Mouse (Mus musculus) midbrain, embryonic 10.5 days (tissue): ENCODE results near the gene Srsf5. TPM values are rescaled to one million over a fixed set of nuclear protein-coding genes. Genes with fewer than 3 reads are reported as not detected.
"Not testable (repeated sequence)": the region's sequence is repeated elsewhere in the genome, so short reads cannot be mapped to it uniquely, and the experiment has no call there.

Experiments used
- DNase-seq: peaks from one replicate; pipeline ENCODE4 v3.0.0-alpha.2; 2017; ENCODE audit warnings: low spot score
- H3K27ac ChIP-seq: fragments of 300-500 bp; sonication (generic); replicated peaks from 2 replicates; pipeline ENCODE4 v1.5.1; 2016; ENCODE audit warnings: mild to moderate bottlenecking
- H3K27me3 ChIP-seq: fragments of 300-500 bp; sonication (generic); 2 replicates; pipeline ENCODE4 v1.6.1; 2016; ENCODE audit warnings: low read depth, mild to moderate bottlenecking; ENCODE audit not compliant: poor library complexity, severe bottlenecking
- H3K36me3 ChIP-seq: fragments of 300-500 bp; sonication (generic); 2 replicates; pipeline ENCODE4 v1.6.1; 2016; ENCODE audit warnings: mild to moderate bottlenecking, moderate library complexity
- H3K4me1 ChIP-seq: fragments of 300-500 bp; sonication (generic); 2 replicates; pipeline ENCODE4 v1.6.1; 2016
- H3K4me3 ChIP-seq: fragments of 300-500 bp; sonication (generic); 2 replicates; pipeline ENCODE4 v1.5.1; 2016; ENCODE audit warnings: mild to moderate bottlenecking, moderate library complexity
- H3K9me3 ChIP-seq: fragments of 300-500 bp; sonication (generic); replicated peaks from 2 replicates; pipeline ENCODE4 v1.6.1; 2016; ENCODE audit warnings: mild to moderate bottlenecking
- WGBS: fragments of 180-500 bp; shearing (Covaris S2); methylation state at CpG from one replicate; pipeline ENCODE4 v1.1.7; 2016; 5-methylcytosine and 5-hydroxymethylcytosine counted together
- polyA plus RNA-seq: library from polyadenylated mRNA; unstranded; fragments of >200 nt; fragmentation: Nextera tagmentation; extraction: Ambion mirVana; gene quantifications from 2 replicates; pipeline ENCODE4 v1.2.1, GENCODE M21; 2016

Gene Srsf5
- polyA plus RNA-seq, 1 experiment from 2014 or later, result 505 TPM

DNA sequence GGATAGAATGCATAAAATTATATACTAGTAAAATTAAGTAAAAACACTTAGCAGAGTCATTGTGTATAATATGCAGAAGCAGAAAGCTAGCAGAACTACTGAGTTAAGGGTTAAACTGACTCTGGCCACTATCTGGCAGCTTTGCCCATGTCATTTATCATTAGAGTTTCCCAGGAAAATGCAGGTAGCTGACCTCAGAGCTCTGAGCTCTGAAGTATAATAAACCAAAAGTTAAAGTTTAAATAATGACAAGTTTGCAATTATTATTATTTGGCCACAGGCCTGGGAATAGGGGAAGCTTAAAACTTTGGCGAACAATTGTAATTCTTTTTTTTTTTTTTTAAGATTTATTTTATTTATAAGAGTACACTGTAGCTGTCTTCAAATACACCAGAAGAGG is 12.4 kb upstream of the Srsf5 start:
- Histone ChIP-seq H3K27me3 (no peaks in the 10 kb centered on the region), H3K4me1 (no peaks in the 10 kb centered on the region), H3K27ac (no peak overlapping the region), H3K9me3 (no peaks in the 10 kb centered on the region), H3K36me3 (no peaks in the 10 kb centered on the region), H3K4me3 (no peak overlapping the region)
- no peak for DNase-seq
- 98% methylated on average over 1 of the region's 1 CpGs for WGBS

DNA sequence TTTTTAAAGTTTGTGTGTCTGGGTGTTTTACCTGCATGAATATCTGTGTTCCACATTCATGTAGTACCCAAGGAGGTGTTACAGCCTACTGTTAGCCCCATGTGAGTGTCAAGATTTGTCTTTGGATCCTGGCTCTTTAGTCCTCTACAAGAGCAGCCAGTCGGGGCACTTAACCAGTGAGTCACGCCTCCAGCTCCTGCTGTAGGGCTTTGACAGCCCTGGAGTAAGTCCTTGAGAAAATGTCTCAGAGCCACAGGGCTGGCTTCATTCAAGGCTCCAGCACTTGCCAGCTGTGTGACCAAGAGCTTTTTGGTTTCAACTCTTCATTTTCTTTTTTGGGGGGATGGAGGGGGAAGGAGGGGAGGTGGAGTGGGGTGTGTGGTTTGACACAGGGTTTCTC is 8.6 kb upstream of the Srsf5 start:
- Histone ChIP-seq H3K36me3 (no peaks in the 10 kb centered on the region), H3K27me3 (no peaks in the 10 kb centered on the region), H3K27ac (no peak overlapping the region), H3K4me1 (no peaks in the 10 kb centered on the region), H3K9me3 (no peaks in the 10 kb centered on the region), H3K4me3 (no peak overlapping the region)
- WGBS, result 80% methylated on average over 2 of the region's 2 CpGs
- no peak for DNase-seq

DNA sequence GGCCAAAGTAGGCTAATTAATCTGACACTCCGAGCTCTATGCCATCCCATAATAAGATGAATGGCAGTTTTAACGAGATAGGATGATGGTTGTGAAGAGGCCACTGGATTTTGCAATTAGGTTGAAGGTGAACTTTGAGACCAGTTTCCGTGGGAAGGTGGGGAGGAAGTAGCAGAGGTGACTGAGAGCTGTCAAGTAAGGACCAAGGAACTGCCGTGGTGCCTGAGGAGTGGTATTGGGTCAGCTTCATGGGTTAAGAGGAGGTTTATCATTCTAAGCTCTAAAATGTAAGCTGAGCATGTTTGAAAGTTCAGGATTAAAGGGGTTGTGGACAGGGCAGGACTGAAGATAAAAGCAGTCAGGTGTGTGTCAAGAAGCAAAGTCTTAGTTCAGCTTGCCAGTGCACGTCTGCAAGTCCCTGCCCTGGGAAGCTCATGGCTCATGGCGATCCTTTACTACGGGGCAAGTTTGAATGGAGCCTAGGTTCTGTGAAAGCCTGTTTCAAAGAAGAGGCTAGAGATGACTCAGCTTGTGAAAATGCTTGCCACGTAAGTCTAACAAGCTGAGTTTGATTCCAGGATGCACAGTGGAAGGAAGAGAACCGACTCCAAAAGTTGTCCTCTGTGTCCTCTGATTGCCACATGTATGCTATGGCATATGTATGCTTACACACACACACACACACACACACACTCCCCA is 7.8 kb upstream of the Srsf5 start:
- Histone ChIP-seq H3K9me3 (no peaks in the 10 kb centered on the region), H3K27ac (no peak overlapping the region), H3K27me3 (no peaks in the 10 kb centered on the region), H3K36me3 (no peaks in the 10 kb centered on the region), H3K4me1 (no peaks in the 10 kb centered on the region), H3K4me3 (no peak overlapping the region)
- WGBS, result 84% methylated on average over 9 of the region's 9 CpGs
- DNase-seq, result no peak

DNA sequence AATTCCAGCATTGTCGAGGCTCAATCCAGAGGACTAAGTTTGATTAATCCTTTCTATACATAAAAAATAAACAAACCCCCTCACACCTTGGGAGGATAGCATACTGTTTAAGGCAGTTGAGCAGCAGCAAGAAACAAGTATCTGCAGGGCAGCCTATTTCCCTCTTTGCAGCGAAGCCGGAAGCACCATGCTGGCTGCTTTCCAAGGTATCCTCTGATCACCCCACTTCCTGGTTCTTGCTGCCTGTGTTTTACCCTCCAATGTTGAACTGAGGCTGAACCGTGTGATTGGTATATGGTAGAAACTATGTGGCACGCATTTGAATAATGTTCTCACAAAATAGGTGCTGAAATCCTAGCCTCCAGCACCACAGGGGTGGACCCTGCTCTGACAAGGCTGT is 6.7 kb upstream of the Srsf5 start:
- no peak overlapping the region for H3K27ac ChIP-seq
- no peaks in the 10 kb centered on the region for H3K27me3 ChIP-seq
- no peaks in the 10 kb centered on the region for H3K9me3 ChIP-seq
- H3K4me3 ChIP-seq, result no peak overlapping the region
- 82% methylated on average over 5 of the region's 5 CpGs for WGBS
- no peak for DNase-seq
- H3K4me1 ChIP-seq, result no peaks in the 10 kb centered on the region
- no peaks in the 10 kb centered on the region for H3K36me3 ChIP-seq

DNA sequence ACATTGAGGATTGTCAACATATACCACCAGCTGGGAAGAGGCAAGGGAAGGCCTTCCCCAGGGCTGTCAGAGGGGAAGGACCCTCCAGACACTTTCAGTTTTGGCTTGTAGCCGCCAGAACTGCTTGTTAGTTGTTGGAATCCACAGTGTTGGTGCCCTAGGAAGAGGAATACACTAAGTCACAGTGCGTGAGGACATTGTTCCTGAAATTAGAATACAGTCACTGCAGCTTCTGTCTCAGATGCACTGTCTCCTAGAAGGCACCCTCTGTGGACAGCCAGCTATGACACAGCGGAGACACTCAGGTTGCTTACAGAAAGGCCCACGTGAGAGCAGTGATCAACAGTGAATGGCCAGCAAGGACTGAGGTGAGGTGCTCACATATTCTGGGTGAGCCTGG is 6.1 kb upstream of the Srsf5 start:
- WGBS, result 82% methylated on average over 4 of the region's 4 CpGs
- Histone ChIP-seq H3K27ac (no peak overlapping the region), H3K9me3 (no peaks in the 10 kb centered on the region), H3K36me3 (no peaks in the 10 kb centered on the region), H3K4me1 (no peaks in the 10 kb centered on the region), H3K27me3 (no peaks in the 10 kb centered on the region), H3K4me3 (no peak overlapping the region)
- DNase-seq, result no peak

DNA sequence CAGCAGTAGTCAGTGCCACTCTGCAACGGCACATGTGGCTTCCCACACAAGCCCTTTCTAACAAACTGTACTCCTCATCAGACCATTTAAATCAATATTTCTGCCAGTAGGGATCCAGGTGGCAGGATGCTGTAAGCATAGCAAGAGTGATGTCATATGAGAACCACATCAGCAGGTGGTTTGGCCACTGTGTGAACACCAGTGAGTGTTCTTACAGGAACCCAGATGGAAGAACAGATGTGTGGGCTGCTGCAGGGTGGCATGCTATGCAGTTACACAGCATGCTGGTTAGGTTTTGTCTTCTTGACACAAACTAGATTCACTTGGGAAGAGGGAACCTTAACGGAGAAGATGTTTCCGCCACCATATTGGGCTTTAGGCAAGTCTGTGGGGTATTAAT is 3.4 kb upstream of the Srsf5 start:
- WGBS, result 96% methylated on average over 3 of the region's 3 CpGs
- Histone ChIP-seq H3K27ac (no peak overlapping the region), H3K4me1 (peaks cover 6% of the 10 kb centered on the region), H3K4me3 (no peak overlapping the region), H3K27me3 (no peaks in the 10 kb centered on the region), H3K9me3 (no peaks in the 10 kb centered on the region), H3K36me3 (peaks cover 6% of the 10 kb centered on the region)
- no peak for DNase-seq

DNA sequence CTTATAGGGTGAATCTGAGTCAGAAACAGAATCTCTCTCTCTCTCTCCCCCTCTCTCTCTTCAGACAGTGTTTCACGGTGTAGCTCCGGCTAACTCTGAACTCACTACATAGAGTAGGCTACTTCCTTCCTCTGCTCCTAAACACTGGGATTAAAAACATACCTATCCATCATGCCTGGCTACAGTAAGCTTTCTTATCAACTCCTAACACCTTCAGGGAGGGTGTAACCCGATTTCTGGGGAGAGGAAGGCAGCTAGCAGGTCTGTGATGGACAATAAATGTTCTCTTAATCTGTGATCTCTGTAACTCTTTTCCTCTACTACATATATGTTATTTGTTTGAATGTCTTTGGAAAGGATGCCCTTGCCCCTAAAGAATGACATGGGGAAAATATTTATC is 1.9 kb upstream of the Srsf5 start:
- Histone ChIP-seq H3K27ac (no peak overlapping the region), H3K4me1 (peaks cover 11% of the 10 kb centered on the region), H3K4me3 (no peak overlapping the region), H3K9me3 (no peaks in the 10 kb centered on the region), H3K27me3 (no peaks in the 10 kb centered on the region), H3K36me3 (peaks cover 21% of the 10 kb centered on the region)
- DNase-seq, result no peak
- 87% methylated on average over 3 of the region's 3 CpGs for WGBS

DNA sequence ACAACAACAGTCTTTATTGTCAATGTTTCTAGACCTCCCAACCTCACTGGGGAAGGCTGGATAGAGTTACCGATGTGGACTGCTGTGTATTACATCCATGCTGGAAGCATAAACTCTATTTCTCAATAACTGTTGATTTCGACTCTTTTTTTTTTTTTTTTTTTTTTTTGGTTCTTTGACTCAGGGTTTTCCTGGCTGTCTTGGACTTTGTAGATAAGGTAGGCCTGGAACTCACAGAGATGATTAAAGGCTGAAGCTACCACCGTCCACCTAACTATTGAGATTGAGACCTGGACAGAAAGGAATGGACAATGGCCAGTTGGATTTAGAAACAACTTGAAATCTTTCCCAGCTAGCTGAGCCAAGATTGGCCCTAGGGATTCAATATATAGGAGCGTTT is 1.1 kb upstream of the Srsf5 start:
- Histone ChIP-seq H3K4me1 (peaks cover 11% of the 10 kb centered on the region), H3K36me3 (peaks cover 29% of the 10 kb centered on the region), H3K9me3 (no peaks in the 10 kb centered on the region), H3K27ac (no peak overlapping the region), H3K4me3 (no peak overlapping the region), H3K27me3 (no peaks in the 10 kb centered on the region)
- no peak for DNase-seq
- 98% methylated on average over 4 of the region's 4 CpGs for WGBS

DNA sequence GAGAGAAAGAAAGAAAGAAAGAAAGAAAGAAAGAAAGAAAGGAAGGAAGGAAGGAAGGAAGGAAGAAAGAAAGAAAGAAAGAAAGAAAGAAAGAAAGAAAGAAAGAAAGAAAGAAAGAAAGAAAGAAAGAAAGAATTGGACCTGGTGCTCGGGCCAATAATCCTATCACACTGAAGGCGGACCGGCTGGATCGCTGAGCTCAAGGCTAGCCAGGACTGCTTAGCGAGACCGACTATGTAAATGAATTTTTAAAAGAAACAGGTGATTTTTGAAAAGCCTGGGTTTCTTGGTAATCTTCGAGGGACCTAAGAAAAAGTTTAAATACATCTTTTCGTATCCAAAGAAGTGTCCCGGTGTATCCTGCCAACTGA is 356 bp upstream of the Srsf5 start:
- not testable (repeated sequence) for DNase-seq, H3K9me3 ChIP-seq, H3K27me3 ChIP-seq
- peaks cover 36% of the 10 kb centered on the region for H3K36me3 ChIP-seq
- H3K4me3 ChIP-seq, result peak overlapping the region; percentile 100
- H3K4me1 ChIP-seq, result peaks cover 11% of the 10 kb centered on the region
- WGBS, result 1% methylated on average over 9 of the region's 9 CpGs
- peak overlapping the region; percentile 97 for H3K27ac ChIP-seq

DNA sequence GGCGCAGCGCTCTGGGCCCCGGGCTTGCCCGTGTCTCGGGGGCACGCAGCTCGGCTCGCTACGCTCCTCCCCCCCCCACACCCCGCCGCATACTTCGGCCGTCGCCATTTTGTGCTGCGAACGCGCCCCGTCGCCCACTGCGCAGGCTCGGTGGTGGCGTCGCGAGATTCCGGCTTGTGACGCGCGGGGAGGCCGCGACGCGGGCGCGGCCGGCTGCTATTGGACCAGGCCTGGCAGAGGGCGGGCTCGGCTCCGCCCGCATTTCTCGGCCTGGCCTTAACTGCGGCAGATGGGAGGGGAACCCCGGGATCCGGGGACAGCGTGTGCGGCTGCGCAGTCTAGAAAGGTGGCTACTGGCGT is 672 bp downstream of the Srsf5 start:
- DNase-seq, result peak; percentile 96
- under 1% methylated on average over 46 of the region's 47 CpGs for WGBS
- Histone ChIP-seq H3K36me3 (peaks cover 45% of the 10 kb centered on the region), H3K4me1 (peaks cover 11% of the 10 kb centered on the region), H3K4me3 (peak overlapping the region; percentile 100), H3K27me3 (no peaks in the 10 kb centered on the region), H3K9me3 (no peaks in the 10 kb centered on the region), H3K27ac (peak overlapping the region; percentile 97)

DNA sequence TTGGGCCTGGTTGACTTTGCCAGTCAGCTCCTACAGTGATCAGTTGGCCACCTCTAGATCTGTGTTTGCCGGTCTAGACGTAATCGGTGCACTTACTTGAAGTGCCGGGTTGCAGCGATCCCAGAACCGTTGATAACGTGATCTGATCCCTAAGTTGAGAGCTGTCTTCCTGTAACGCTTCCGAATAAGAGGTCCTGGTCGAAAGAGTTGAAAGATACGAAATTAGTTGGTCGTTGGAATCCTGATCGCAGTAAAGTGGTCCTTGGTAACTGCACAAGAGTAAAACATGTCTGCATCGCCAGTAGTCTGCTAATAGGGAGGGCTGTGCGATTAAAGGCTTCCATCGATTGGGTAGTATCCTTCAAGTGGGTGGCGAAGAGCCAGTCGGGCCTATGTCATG is 2.9 kb downstream of the Srsf5 start:
- DNase-seq, result no peak
- Histone ChIP-seq H3K27me3 (no peaks in the 10 kb centered on the region), H3K4me3 (no peak overlapping the region), H3K9me3 (no peaks in the 10 kb centered on the region), H3K36me3 (peaks cover 67% of the 10 kb centered on the region), H3K4me1 (peaks cover 11% of the 10 kb centered on the region), H3K27ac (no peak overlapping the region)
- 95% methylated on average over 18 of the region's 18 CpGs for WGBS

DNA sequence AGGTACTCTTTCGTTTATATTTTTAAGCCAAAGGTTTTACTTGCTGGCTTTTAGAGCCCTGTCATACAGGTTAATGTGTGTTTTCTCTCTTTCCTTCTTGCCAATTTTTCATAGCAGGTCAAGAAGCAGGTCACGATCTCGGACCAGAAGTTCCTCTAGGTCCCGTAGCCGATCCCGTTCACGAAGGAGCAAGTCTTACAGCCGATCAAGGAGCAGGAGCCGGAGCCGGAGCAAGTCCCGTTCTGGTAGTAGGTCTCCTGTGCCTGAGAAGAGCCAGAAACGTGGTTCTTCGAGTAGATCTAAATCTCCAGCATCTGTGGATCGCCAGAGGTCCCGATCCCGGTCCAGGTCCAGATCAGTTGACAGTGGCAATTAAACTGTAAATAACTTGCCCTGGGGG is 4.3 kb downstream of the Srsf5 start:
- WGBS, result 94% methylated on average over 16 of the region's 16 CpGs
- not testable (repeated sequence) for H3K27me3 ChIP-seq, H3K9me3 ChIP-seq, H3K4me3 ChIP-seq, H3K27ac ChIP-seq, DNase-seq
- H3K36me3 ChIP-seq, result peaks cover 81% of the 10 kb centered on the region
- H3K4me1 ChIP-seq, result peaks cover 11% of the 10 kb centered on the region

DNA sequence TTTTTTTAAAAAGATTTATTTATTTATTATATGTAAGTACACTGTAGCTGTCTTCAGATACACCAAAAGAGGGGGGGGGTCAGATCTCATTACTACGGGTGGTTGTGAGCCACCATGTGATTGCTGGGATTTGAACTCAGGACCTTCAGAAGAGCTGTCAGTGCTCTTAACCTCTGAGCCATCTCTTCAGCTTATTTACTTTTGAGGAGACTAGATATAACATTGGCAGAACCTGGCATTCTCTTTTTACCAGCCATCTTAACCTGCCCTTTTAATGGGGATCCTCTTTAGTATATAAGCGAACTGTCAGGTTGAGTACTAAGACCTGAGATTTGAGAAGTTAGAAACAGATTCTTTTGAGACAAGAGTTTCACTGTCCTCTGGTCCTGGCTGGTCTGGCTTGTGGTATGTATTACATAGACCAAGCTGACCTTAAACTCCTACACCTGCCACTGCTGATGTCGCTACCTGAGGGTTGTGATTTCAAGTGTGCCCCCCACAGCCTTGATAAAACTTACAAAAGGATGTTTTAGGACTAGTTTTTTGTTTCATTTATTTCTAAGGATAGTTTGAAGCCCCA is 6.4 kb downstream of the Srsf5 start:
- Histone ChIP-seq H3K27ac (no peak overlapping the region), H3K36me3 (peaks cover 99% of the 10 kb centered on the region), H3K4me1 (peaks cover 7% of the 10 kb centered on the region), H3K4me3 (no peak overlapping the region), H3K27me3 (no peaks in the 10 kb centered on the region), H3K9me3 (no peaks in the 10 kb centered on the region)
- no peak for DNase-seq
- WGBS, result 95% methylated on average over 3 of the region's 3 CpGs

DNA sequence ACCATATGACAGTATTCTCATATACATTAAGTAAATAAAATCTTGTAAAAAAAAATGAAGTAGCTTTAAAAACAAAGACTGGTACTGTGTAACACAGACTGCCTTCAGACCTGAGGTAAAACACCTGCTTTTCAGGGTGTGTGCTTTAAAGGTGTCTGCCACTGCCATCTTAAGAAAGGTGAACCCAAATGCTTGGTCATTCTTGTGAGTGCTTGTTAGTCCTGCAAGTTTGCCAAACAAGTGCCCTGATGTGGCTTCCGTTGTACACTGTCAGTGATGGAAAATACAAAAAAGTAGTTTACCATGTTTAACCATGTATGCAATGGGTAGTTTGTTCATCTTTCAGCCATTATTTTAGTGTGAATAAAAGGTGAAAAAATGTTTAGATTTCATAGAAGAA is 7.2 kb downstream of the Srsf5 start:
- WGBS, result 98% methylated on average over 1 of the region's 1 CpGs
- no peak overlapping the region for H3K27ac ChIP-seq

More for the DNA sequence above, 7.2 kb downstream of the Srsf5 start:
- Histone ChIP-seq H3K36me3 (peaks cover 99% of the 10 kb centered on the region), H3K27me3 (no peaks in the 10 kb centered on the region), H3K4me3 (no peak overlapping the region), H3K4me1 (no peaks in the 10 kb centered on the region), H3K9me3 (no peaks in the 10 kb centered on the region)
- no peak for DNase-seq
